Mouse (Mus musculus): ENCODE measurements around the gene Slamf7.

DNA sequence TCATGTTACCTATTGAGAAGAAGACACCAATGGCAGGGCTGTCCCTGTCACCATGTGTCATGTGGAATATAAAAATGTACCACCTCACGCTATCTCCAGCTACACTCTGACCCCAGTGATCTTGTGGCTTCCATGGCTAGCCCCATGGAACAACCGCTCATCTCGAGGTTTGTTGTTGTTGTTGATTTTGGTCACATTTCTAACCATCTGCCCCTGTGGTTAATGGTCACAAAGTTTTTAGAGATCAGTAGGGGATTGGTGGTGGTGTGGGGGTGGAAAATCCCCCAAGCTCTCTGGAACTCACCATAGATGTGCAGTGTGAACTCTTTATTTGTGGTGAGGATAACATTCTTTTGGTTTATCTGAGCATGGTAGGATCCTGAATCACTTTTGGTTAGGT lies 48.1 kb downstream of the Slamf7 start:
- TF ChIP-seq CTCF (IDR thresholded peaks at IDR 0.05; ENCODE audit: extremely low read depth, insufficient read depth, low read length) (no peak), POLR2A (IDR thresholded peaks at IDR 0.05; ENCODE audit: extremely low read depth, insufficient read depth, low read length) (no peak)

All from cortical plate, adult 2 months (tissue).